Mouse (Mus musculus) olfactory bulb, adult 2 months (tissue): Measurements from ENCODE around the gene Ap3d1.

Experiments used
- CTCF ChIP-seq: fragments of 200-500 bp; IDR thresholded peaks from 2 replicates; pipeline ENCODE4 v1.5.1; 2012; ENCODE audit warnings: low read depth, mild to moderate bottlenecking, low read length, moderate library complexity; ENCODE audit not compliant: insufficient read depth
- POLR2A ChIP-seq: fragments of 200-500 bp; IDR thresholded peaks from 2 replicates; pipeline ENCODE4 v1.6.1; 2012; ENCODE audit warnings: mild to moderate bottlenecking, low read depth, low read length, moderate library complexity; ENCODE audit not compliant: insufficient read depth

DNA sequence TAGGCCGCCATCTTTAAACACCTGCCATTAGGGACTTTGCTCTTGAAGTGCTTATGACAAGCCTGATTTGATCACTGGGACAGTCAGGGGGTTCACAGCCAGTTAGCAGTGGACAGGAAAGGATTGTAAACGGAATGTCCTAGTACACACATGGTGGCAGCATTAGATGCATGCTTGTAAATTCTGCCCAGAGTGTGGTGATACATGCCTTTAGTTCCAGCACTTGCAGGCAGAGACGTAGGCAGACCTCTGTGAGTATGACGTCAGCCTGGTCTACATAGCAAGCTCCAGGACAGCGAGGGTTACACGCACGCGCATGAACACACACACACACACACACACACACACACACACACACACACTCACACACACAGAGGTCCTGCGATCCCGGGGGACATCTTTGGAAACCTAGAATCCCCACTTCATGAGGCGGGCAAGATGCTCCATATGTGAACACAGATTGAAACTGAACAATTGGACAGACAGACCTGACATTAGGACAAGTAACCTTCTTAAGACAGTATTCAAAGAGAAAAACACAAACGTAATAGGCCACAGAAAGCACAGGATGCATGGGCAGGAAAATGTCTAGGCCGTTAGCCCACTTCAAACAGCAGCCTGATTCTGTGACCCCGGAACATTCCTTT is 83.7 kb downstream of the Ap3d1 start:
- TF ChIP-seq CTCF = no peak
- TF ChIP-seq POLR2A = no peak
